Mouse (Mus musculus): ENCODE data around the gene Pdxdc1.

DNA sequence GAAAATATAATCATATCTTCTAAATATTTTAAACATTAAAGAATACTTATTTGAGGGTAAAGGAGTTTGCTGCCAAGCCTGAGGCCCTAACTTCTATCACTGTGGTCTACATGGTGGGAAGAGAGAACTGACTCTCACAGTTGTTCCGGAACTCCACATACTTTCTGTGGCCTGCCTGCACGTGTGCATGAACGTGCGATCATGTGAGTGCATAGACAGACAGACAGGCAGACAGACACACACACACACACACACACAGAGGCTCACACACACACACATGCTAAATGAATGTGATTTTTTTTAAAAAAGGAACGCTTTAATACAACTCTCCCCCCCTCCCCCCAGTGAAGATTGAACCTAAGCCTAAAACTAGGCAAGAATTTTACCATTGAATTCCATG, 41.8 kb upstream of the Pdxdc1 start:
- no peak for TF ChIP-seq POLR2A (IDR thresholded peaks at IDR 0.05; ENCODE audit: insufficient read length, low read depth)
- TF ChIP-seq MYOD1 (IDR thresholded peaks at IDR 0.05; ENCODE audit: control insufficient read depth in 1 of 3, insufficient read length in 2 of 3, low read depth in 2 of 3): no peak
